Mouse (Mus musculus) ES-Bruce4 (cell line): ENCODE results near the gene Wdr59.

Experiments
- CTCF ChIP-seq: IDR thresholded peaks from one replicate; pipeline ENCODE4 v1.8.1; 2011; ENCODE audit warnings: low read depth, low read length
- POLR2A ChIP-seq: IDR thresholded peaks from one replicate; pipeline ENCODE4 v1.8.1; 2011; ENCODE audit warnings: low read length; ENCODE audit not compliant: insufficient read depth

- no peak for TF ChIP-seq CTCF
- TF ChIP-seq POLR2A, result no peak
Observed at GRCm38 (mm10) chr8:111562274-111562803, 40.4 kb upstream of the Wdr59 start.
